Mouse (Mus musculus): ENCODE data around the gene Olfr1414. TPM values are rescaled to one million over a fixed set of nuclear protein-coding genes. Genes with fewer than 3 reads are reported as not detected.

Gene Olfr1414
- not detected in 2 replicates for polyA plus RNA-seq (2012; rRNA removed)

GRCm38 (mm10) chr1:92518561-92518960, at the start of gene Olfr1414:
Gene Olfr1414 (minus strand): TSS chr1:92518661.

GRCm38 (mm10) chr1:92496001-92496400, 22.5 kb downstream of the Olfr1414 start, which contains the start of gene Olfr1415:
Gene Olfr1415 (minus strand): TSS chr1:92496101.

GRCm38 (mm10) chr1:92485013-92485412, 33.4 kb downstream of the Olfr1414 start, which contains the start of gene Olfr1416:
Gene Olfr1416 (minus strand): TSS chr1:92485113.

DNA sequence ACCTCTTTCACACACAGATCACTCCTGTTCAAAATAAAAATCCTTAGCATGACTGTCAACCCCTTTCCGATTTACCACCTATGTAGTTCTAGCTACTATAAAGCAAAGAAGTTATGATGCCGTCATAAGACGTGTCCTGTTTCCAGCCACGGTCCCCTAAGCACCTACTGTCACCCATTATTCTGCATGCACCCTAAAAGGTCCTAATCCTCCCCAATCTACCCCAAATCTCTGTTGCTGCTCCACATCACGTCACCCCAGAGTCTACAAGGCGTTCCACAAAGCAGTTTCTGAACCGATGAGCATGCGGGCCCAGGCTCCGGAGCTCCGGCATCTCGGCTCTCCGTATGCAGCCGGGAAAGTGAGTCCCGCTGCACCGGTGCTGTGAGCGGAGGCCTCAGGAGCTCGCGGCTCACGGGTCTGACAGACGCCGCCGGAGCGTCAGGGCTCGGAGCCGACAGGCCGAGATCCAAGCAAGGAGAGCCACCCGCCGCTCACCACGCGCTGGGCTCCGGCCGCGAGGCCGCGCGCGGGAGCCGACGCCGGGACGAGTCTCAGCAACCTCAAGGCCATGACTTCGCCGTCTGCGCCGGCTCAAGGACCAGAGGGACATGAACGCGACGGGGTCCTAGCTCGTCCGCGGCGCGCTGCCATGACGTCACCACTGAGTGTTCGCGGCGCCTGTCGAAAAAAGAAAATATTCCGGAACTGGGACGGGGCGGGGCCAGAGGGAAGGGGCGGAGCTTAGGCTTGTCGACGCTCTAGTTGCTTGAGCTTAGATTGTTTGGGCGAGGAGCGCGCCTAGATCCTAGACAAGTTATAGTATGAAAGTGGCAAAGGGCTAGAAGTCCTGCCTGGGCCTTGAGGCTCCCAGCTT, 45.1 kb downstream of the Olfr1414 start, which contains the start of gene Ndufa10:
Ndufa10 (minus strand) TSS at position 696 of the 877 bp plus-strand sequence.

Other genes starting within 250 kb of the Olfr1414 start
- 92.3 and 187 TPM in 2 replicates for gene Ndufa10, start 44.8 kb downstream of the Olfr1414 start, polyA plus RNA-seq (2012; rRNA removed)
- not detected in 2 replicates for gene Olfr1416, start 33.5 kb downstream of the Olfr1414 start, polyA plus RNA-seq (2012; rRNA removed)
- not detected in 2 replicates for gene Olfr1415, start 22.6 kb downstream of the Olfr1414 start, polyA plus RNA-seq (2012; rRNA removed)
- gene Olfr1413, start 52.7 kb upstream of the Olfr1414 start, polyA plus RNA-seq (2012; rRNA removed), result not detected in 2 replicates
- gene Olfr1412, start 67.1 kb upstream of the Olfr1414 start, polyA plus RNA-seq (2012; rRNA removed), result not detected in 2 replicates
- gene Olfr1411, start 75.8 kb upstream of the Olfr1414 start, polyA plus RNA-seq (2012; rRNA removed), result not detected in 2 replicates
- gene Olfr1410, start 87.1 kb upstream of the Olfr1414 start, polyA plus RNA-seq (2012; rRNA removed), result not detected in 2 replicates
- 0.08 and 0.09 TPM in 2 replicates for gene Olfr12, start 99.1 kb upstream of the Olfr1414 start, polyA plus RNA-seq (2012; rRNA removed)
- 242 and 368 TPM in 2 replicates for gene Cops9, start 123.3 kb upstream of the Olfr1414 start, polyA plus RNA-seq (2012; rRNA removed)
- 0.11 and 0.12 TPM in 2 replicates for gene Otos, start 130.2 kb upstream of the Olfr1414 start, polyA plus RNA-seq (2012; rRNA removed)